Mouse (Mus musculus) MEL (cell line): ENCODE results near the gene Prkce. TPM values are rescaled to one million over a fixed set of nuclear protein-coding genes. Genes with fewer than 3 reads are reported as not detected.

Source experiments
- DNase-seq: peaks from one replicate; pipeline ENCODE4 v3.0.0; 2011; ENCODE audit warnings: low read depth, low spot score
- H3K27ac ChIP-seq: 2 replicates; pipeline ENCODE4 v1.5.1; 2012; ENCODE audit warnings: low read depth, mild to moderate bottlenecking, control low read depth, low read length, moderate library complexity; ENCODE audit not compliant: control insufficient read depth
- H3K27me3 ChIP-seq, 2 experiments: fragments of 150-350 bp in 1 of 2; sonication (generic) in 1 of 2; 2 replicates each; pipeline ENCODE4 v1.6.1; 2012; ENCODE audit warnings: low read length in 2 of 2, mild to moderate bottlenecking in 2 of 2, improper control_type of control experiment in 1 of 2, moderate library complexity in 1 of 2; ENCODE audit not compliant: insufficient read depth in 2 of 2, control insufficient read depth in 1 of 2
- H3K36me3 ChIP-seq, 2 experiments: 2 replicates each; pipeline ENCODE4 v1.6.1; 2012 to 2014; ENCODE audit warnings: low read length in 2 of 2, improper control_type of control experiment in 1 of 2, inconsistent platforms in 1 of 2, mild to moderate bottlenecking in 1 of 2; ENCODE audit not compliant: insufficient read depth in 2 of 2, control insufficient read depth in 1 of 2
- H3K4me1 ChIP-seq, 2 experiments: fragments of 150-350 bp in 1 of 2; sonication (generic) in 1 of 2; 2 replicates each; pipeline ENCODE4 v1.6.1; 2012; ENCODE audit warnings: low read length in 2 of 2, improper control_type of control experiment in 1 of 2, mild to moderate bottlenecking in 1 of 2; ENCODE audit not compliant: insufficient read depth in 2 of 2, control insufficient read depth in 1 of 2
- H3K4me3 ChIP-seq, 2 experiments: fragments of 150-350 bp in 1 of 2; sonication (generic) in 1 of 2; 2 replicates each; pipeline ENCODE4 v1.5.1; 2012; ENCODE audit warnings: low read depth in 2 of 2, low read length in 2 of 2, mild to moderate bottlenecking in 2 of 2, moderate library complexity in 2 of 2, control low read depth in 1 of 2, improper control_type of control experiment in 1 of 2; ENCODE audit not compliant: control insufficient read depth in 1 of 2, insufficient read depth in 1 of 2
- H3K79me2 ChIP-seq: 2 replicates; pipeline ENCODE4 v1.6.1; 2012; ENCODE audit warnings: mild to moderate bottlenecking, low read length, moderate library complexity; ENCODE audit not compliant: control insufficient read depth, poor library complexity, insufficient read depth
- H3K9ac ChIP-seq: 2 replicates; pipeline ENCODE4 v1.6.1; 2012; ENCODE audit warnings: low read depth, mild to moderate bottlenecking, control low read depth, low read length, moderate library complexity; ENCODE audit not compliant: control insufficient read depth, poor library complexity, severe bottlenecking
- H3K9me3 ChIP-seq: fragments of 150-350 bp; sonication (generic); replicated peaks from 2 replicates; pipeline ENCODE4 v1.6.1; 2012; ENCODE audit warnings: mild to moderate bottlenecking, low read length, improper control_type of control experiment, moderate library complexity; ENCODE audit not compliant: insufficient read depth
- CHD1 ChIP-seq: IDR thresholded peaks from 2 replicates; pipeline ENCODE4 v1.6.1; 2012; ENCODE audit warnings: low read depth, mild to moderate bottlenecking, inconsistent platforms, low read length, improper control_type of control experiment
- CHD2 ChIP-seq: IDR thresholded peaks from 2 replicates; pipeline ENCODE4 v1.6.1; 2011; ENCODE audit warnings: low read length, improper control_type of control experiment
- ETS1 ChIP-seq: IDR thresholded peaks from 2 replicates; pipeline ENCODE4 v1.6.1; 2012; ENCODE audit warnings: low read depth, mild to moderate bottlenecking, inconsistent platforms, low read length, improper control_type of control experiment, moderate library complexity
- GABPA ChIP-seq: IDR thresholded peaks from 2 replicates; pipeline ENCODE4 v1.6.1; 2012; ENCODE audit warnings: low read depth, mild to moderate bottlenecking, inconsistent platforms, low read length, improper control_type of control experiment, moderate library complexity
- MAFK ChIP-seq: IDR thresholded peaks from 2 replicates; pipeline ENCODE4 v1.6.1; 2011; ENCODE audit warnings: low read depth, mild to moderate bottlenecking, low read length, improper control_type of control experiment, borderline replicate concordance
- MEF2A ChIP-seq: IDR thresholded peaks from 2 replicates; pipeline ENCODE4 v1.6.1; 2014; ENCODE audit warnings: low read depth, mild to moderate bottlenecking, inconsistent platforms, low read length, improper control_type of control experiment; ENCODE audit not compliant: poor library complexity, insufficient replicate concordance, severe bottlenecking; ENCODE audit errors: extremely low read depth
- MXI1 ChIP-seq: IDR thresholded peaks from 2 replicates; pipeline ENCODE4 v1.6.1; 2011; ENCODE audit warnings: mild to moderate bottlenecking, low read depth, low read length, improper control_type of control experiment
- MYC ChIP-seq: IDR thresholded peaks from 2 replicates; pipeline ENCODE4 v1.6.1; 2011; ENCODE audit warnings: low read depth, mild to moderate bottlenecking, low read length, improper control_type of control experiment, moderate library complexity
- POLR2A ChIP-seq, 2 experiments: IDR thresholded peaks; 2 replicates each; pipeline ENCODE4 v1.6.1; 2011 to 2012; ENCODE audit warnings: low read length in 2 of 2, mild to moderate bottlenecking in 2 of 2, control low read depth in 1 of 2, improper control_type of control experiment in 1 of 2, low read depth in 1 of 2, moderate library complexity in 1 of 2; ENCODE audit not compliant: control insufficient read depth in 1 of 2, insufficient read depth in 1 of 2, poor library complexity in 1 of 2
- POLR2AphosphoS5 ChIP-seq: IDR thresholded peaks from 2 replicates; pipeline ENCODE4 v1.6.1; 2012; ENCODE audit warnings: low read depth, borderline replicate concordance, mild to moderate bottlenecking, inconsistent platforms, low read length, moderate library complexity, mixed read lengths
- RCOR1 ChIP-seq: IDR thresholded peaks from 2 replicates; pipeline ENCODE4 v1.6.1; 2012; ENCODE audit warnings: low read depth, mild to moderate bottlenecking, inconsistent platforms, low read length, improper control_type of control experiment
- UBTF ChIP-seq: IDR thresholded peaks from 2 replicates; pipeline ENCODE4 v1.6.1; 2012; ENCODE audit warnings: low read depth, mild to moderate bottlenecking, inconsistent platforms, low read length, improper control_type of control experiment, moderate library complexity, borderline replicate concordance; ENCODE audit not compliant: insufficient read depth
- ZMIZ1 ChIP-seq: IDR thresholded peaks from 2 replicates; pipeline ENCODE4 v1.6.1; 2012; ENCODE audit warnings: low read depth, mild to moderate bottlenecking, inconsistent platforms, low read length, improper control_type of control experiment, moderate library complexity
- ZNF384 ChIP-seq: IDR thresholded peaks from 2 replicates; pipeline ENCODE4 v1.6.1; 2012; ENCODE audit warnings: low read depth, mild to moderate bottlenecking, inconsistent platforms, low read length, improper control_type of control experiment
- polyA plus RNA-seq, 2 experiments: library from polyadenylated mRNA; stranded (reverse) in 1 of 2; unstranded in 1 of 2; fragments of >175 nt in 1 of 2; fragments of >200 nt in 1 of 2; gene quantifications; 2 replicates each; pipeline versions ENCODE4 v1.2.1 to v1.2.4; 2012; ENCODE audit warnings: low replicate concordance in 2 of 2, low read depth in 1 of 2; ENCODE audit not compliant: insufficient read length in 2 of 2, insufficient read depth in 1 of 2, missing spikeins in 1 of 2
- total RNA-seq: library from RNA; depleted of rRNA; stranded (reverse); fragments of 300-350 nt; gene quantifications from 2 replicates; pipeline ENCODE4 v1.2.3, GENCODE M21; 2012

Prkce gene
- total and polyA plus RNA-seq, 3 experiments, result 3.0 to 5.3 TPM; not detected in 1

DNA sequence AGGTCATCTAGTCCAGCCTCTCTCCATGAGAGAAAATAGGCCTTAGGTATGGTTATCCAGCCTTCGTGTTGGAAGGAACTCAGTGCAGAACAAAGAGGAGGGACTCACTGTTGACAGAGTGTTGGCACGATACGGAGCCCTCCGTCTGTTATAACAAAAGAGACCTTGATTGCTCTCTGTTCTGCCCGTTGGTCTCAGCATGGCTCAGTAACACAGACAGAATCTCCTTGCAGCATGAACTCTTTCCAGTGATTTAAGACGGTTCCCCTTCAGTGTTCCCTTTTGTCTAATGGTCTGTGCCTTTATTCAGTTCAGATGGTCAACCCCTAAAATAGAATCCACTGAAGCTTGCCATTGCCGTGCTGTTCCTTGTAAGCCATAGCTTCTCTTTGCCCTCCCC, 378.9 kb downstream of the Prkce start:
- no peak for TF ChIP-seq MYC
- DNase-seq, result no peak
- no peaks in the 10 kb centered on the region for H3K79me2 ChIP-seq
- no peaks in the 10 kb centered on the region for H3K36me3 ChIP-seq
- H3K27ac ChIP-seq, result no peak overlapping the region
- H3K4me1 ChIP-seq, result no peaks in the 10 kb centered on the region
- H3K4me3 ChIP-seq, result no peak overlapping the region
- H3K9ac ChIP-seq, result no peak overlapping the region
- no peaks in the 10 kb centered on the region for H3K9me3 ChIP-seq
- H3K27me3 ChIP-seq, result no peaks in the 10 kb centered on the region

DNA sequence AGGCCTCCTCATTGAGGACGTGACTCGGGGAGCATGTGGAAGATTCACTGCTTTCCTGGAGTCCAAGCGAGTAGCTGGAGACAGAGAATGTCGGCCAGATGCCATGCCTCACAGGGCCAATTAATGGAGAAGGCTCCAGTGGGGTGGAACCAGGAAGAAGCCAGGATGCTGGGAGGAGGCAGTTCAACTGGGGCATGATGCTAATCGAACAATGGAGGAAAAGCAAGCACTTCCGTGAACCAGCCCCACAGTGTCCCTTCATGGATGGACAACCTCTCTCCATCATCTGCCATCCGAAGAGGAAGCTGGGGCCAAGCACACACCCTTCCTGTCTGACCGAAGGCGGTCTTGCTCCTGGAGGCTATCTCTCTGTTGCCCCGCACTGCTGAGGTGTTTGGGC, 381.5 kb downstream of the Prkce start:
- H3K36me3 ChIP-seq, result no peaks in the 10 kb centered on the region
- no peak for TF ChIP-seq CHD1
- no peak for TF ChIP-seq POLR2AphosphoS5
- TF ChIP-seq ZMIZ1, result no peak
- TF ChIP-seq GABPA, result no peak
- no peak for TF ChIP-seq ZNF384
- TF ChIP-seq RCOR1, result no peak
- TF ChIP-seq MAFK, result no peak
- TF ChIP-seq MXI1, result no peak
- TF ChIP-seq POLR2A (IDR thresholded peaks at IDR 0.05; ENCODE audit: control insufficient read depth in 1 of 2, insufficient read depth in 1 of 2, low read depth in 1 of 2, low read length in 2 of 2, poor library complexity in 1 of 2), result no peak
- no peak for TF ChIP-seq CHD2
- no peak for TF ChIP-seq UBTF
- TF ChIP-seq ETS1, result no peak
- H3K4me1 ChIP-seq, result no peaks in the 10 kb centered on the region

DNA sequence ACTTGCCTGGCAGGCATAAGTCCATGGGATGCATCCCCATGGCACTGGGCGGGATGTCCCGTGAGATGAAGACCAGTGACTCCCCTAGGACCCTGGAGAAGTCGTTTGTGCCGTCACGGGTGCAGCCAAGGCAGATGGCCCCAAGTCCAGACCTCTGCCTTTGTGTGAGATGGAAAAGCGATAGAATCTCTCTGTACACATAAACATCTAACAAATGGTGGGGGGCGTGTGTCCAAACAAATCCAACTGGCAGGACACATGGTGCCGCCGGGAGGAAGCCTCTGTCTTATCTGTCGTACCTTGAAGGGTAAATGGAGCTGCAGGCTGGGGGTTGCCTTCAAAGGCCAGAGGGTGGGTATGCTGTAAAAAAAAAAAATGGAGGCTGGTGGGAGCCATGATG, 384.0 kb downstream of the Prkce start:
- H3K9ac ChIP-seq, result no peak overlapping the region
- H3K27ac ChIP-seq, result no peak overlapping the region
- H3K4me3 ChIP-seq, result no peak overlapping the region
- no peaks in the 10 kb centered on the region for H3K36me3 ChIP-seq
- DNase-seq, result no peak
- H3K4me1 ChIP-seq, result no peaks in the 10 kb centered on the region
- no peaks in the 10 kb centered on the region for H3K9me3 ChIP-seq
- TF ChIP-seq ZNF384 (no peak), RCOR1 (no peak), MEF2A (no peak)
- H3K79me2 ChIP-seq, result no peaks in the 10 kb centered on the region
- H3K27me3 ChIP-seq, result no peaks in the 10 kb centered on the region

More for the DNA sequence above, 381.5 kb downstream of the Prkce start:
- Histone ChIP-seq H3K9me3 (no peaks in the 10 kb centered on the region), H3K79me2 (no peaks in the 10 kb centered on the region), H3K27ac (no peak overlapping the region), H3K9ac (no peak overlapping the region), H3K4me3 (no peak overlapping the region), H3K27me3 (no peaks in the 10 kb centered on the region)
- DNase-seq, result no peak
